ENCODE assay signal across 23 mouse cellular contexts in genomic region chr12:81166615-81167014, GRCm38 (mm10).
A peak's percentile ranks its signal among the peaks of the same experiment; 100 is the strongest.
DNase-seq lines count a peak whose midpoint lies in the region; ATAC-seq and TF ChIP-seq lines count a peak whose summit lies in the region.
"Had no signal": no experiment of that assay in that cellular context is flagged by ENCODE, and none has a peak within 500 bp of the region (broad histone marks: within the 10 kb centered on the region; RNA-seq: fewer than 3 reads in every experiment).

No protein-coding gene starts in this region.

- TF ChIP-seq POLR2A in kidney, adult 2 months (IDR thresholded peaks at IDR 0.05; ENCODE audit: low read depth, low read length): no peak

- H3K27ac ChIP-seq in hindbrain, embryonic 13.5 days: no peak overlapping the region
- no peak overlapping the region for H3K27ac ChIP-seq in hindbrain, embryonic 12.5 days
- 0 out of 2 replicates have a peak overlapping the region, but pooled peaks have one; percentile 44 for H3K27ac ChIP-seq in neural tube, embryonic 11.5 days (ENCODE audit: low read depth, low read length)
- H3K27ac ChIP-seq in neural tube, embryonic 12.5 days: no peak overlapping the region
- no peak overlapping the region for H3K27ac ChIP-seq in kidney, adult 2 months (ENCODE audit: insufficient read depth, low read depth, low read length)
- H3K27ac ChIP-seq: embryonic facial prominence, embryonic 15.5 days; forebrain, embryonic 12.5 days; lung, embryonic 15.5 days; midbrain, embryonic 13.5 days had no signal

- H3K27me3 ChIP-seq in hindbrain, embryonic 13.5 days: peaks cover 11% of the 10 kb centered on the region; the same call in 1 of the 2 replicates
- H3K27me3 ChIP-seq in hindbrain, embryonic 12.5 days: no peaks in the 10 kb centered on the region
- H3K27me3 ChIP-seq in neural tube, embryonic 11.5 days (ENCODE audit: control insufficient read depth, insufficient read depth, low read length): 0 out of 2 replicates have a peak, but pooled peaks cover 4% of the 10 kb centered on the region
- H3K27me3 ChIP-seq in neural tube, embryonic 12.5 days (replicated peaks): peaks cover 31% of the 10 kb centered on the region; the same call in 1 of the 2 replicates
- H3K27me3 ChIP-seq in kidney, adult 2 months (replicated peaks; ENCODE audit: control insufficient read depth, insufficient read depth, low read length): no peaks in the 10 kb centered on the region
- H3K27me3 ChIP-seq: embryonic facial prominence, embryonic 15.5 days; lung, embryonic 15.5 days; midbrain, embryonic 13.5 days had no signal

- no peak for TF ChIP-seq CTCF in kidney, adult 2 months (conservative IDR thresholded peaks at IDR 0.05; ENCODE audit: insufficient read depth, insufficient read length, low read depth, low read length)

- no peaks in the 10 kb centered on the region for H3K9me3 ChIP-seq in hindbrain, embryonic 13.5 days
- no peaks in the 10 kb centered on the region for H3K9me3 ChIP-seq in hindbrain, embryonic 12.5 days (replicated peaks)
- H3K9me3 ChIP-seq in neural tube, embryonic 11.5 days (ENCODE audit: control insufficient read depth, low read length): no peaks in the 10 kb centered on the region
- H3K9me3 ChIP-seq in neural tube, embryonic 12.5 days: no peaks in the 10 kb centered on the region
- H3K9me3 ChIP-seq: embryonic facial prominence, embryonic 15.5 days; forebrain, embryonic 12.5 days; lung, embryonic 15.5 days; midbrain, embryonic 13.5 days had no signal

- no peak for ATAC-seq in hindbrain, embryonic 13.5 days (ENCODE audit: low FRiP score)
- ATAC-seq in hindbrain, embryonic 12.5 days (ENCODE audit: low FRiP score): no peak
- no peak for ATAC-seq in neural tube, embryonic 11.5 days (ENCODE audit: insufficient read depth, low FRiP score, low TSS enrichment)
- 0 out of 2 replicates have a peak, but pooled peaks have one; percentile 34 for ATAC-seq in neural tube, embryonic 12.5 days (ENCODE audit: low FRiP score, low read depth)
- ATAC-seq in megakaryocyte progenitor cell, adult 5-6 weeks (replicated peaks; ENCODE audit: poor library complexity): no peak
- ATAC-seq: forebrain, postnatal 0 days; intestine, embryonic 16.5 days; midbrain, embryonic 13.5 days had no signal

- 67% methylated on average over 8 of the region's 8 CpGs for WGBS in hindbrain, embryonic 13.5 days
- WGBS in hindbrain, embryonic 12.5 days: 80% methylated on average over 8 of the region's 8 CpGs
- 43% methylated on average over 8 of the region's 8 CpGs for WGBS in neural tube, embryonic 11.5 days
- WGBS in neural tube, embryonic 12.5 days: 38% methylated on average over 8 of the region's 8 CpGs
- WGBS in kidney, adult 2 months: 30% methylated on average over 8 of the region's 8 CpGs

- H3K36me3 ChIP-seq in hindbrain, embryonic 13.5 days: no peaks in the 10 kb centered on the region
- H3K36me3 ChIP-seq in hindbrain, embryonic 12.5 days: 0 out of 2 replicates have a peak, but pooled peaks cover 2% of the 10 kb centered on the region
- H3K36me3 ChIP-seq in neural tube, embryonic 11.5 days (ENCODE audit: control insufficient read depth, insufficient read depth, low read length): no peaks in the 10 kb centered on the region
- H3K36me3 ChIP-seq in neural tube, embryonic 12.5 days: 0 out of 2 replicates have a peak, but pooled peaks cover 2% of the 10 kb centered on the region
- no peaks in the 10 kb centered on the region for H3K36me3 ChIP-seq in kidney, adult 2 months (ENCODE audit: control insufficient read depth, insufficient read depth, low read length)
- H3K36me3 ChIP-seq: embryonic facial prominence, embryonic 15.5 days; forebrain, embryonic 12.5 days; lung, embryonic 15.5 days; midbrain, embryonic 13.5 days had no signal

- H3K9ac ChIP-seq in hindbrain, embryonic 13.5 days: 0 out of 2 replicates have a peak overlapping the region, but pooled peaks have one; percentile 29
- H3K9ac ChIP-seq in hindbrain, embryonic 12.5 days: no peak overlapping the region
- H3K9ac ChIP-seq in neural tube, embryonic 11.5 days (ENCODE audit: low read length): peak overlapping the region; percentile 29
- H3K9ac ChIP-seq in neural tube, embryonic 12.5 days: no peak overlapping the region
- H3K9ac ChIP-seq: embryonic facial prominence, embryonic 15.5 days; lung, embryonic 15.5 days had no signal

- no peak overlapping the region for H3K4me3 ChIP-seq in hindbrain, embryonic 13.5 days
- H3K4me3 ChIP-seq in hindbrain, embryonic 12.5 days: no peak overlapping the region
- no peak overlapping the region for H3K4me3 ChIP-seq in neural tube, embryonic 11.5 days (ENCODE audit: low read depth, low read length)
- H3K4me3 ChIP-seq in neural tube, embryonic 12.5 days: no peak overlapping the region
- no peak overlapping the region for H3K4me3 ChIP-seq in kidney, adult 2 months (ENCODE audit: insufficient read depth, low read depth, low read length)
- H3K4me3 ChIP-seq: embryonic facial prominence, embryonic 15.5 days; forebrain, embryonic 12.5 days; lung, embryonic 15.5 days; midbrain, embryonic 13.5 days had no signal

- DNase-seq in neural tube, embryonic 11.5 days (ENCODE audit: low spot score): no peak
- DNase-seq in neural tube, embryonic 10.5 days (ENCODE audit: extremely low spot score, low spot score): no peak
- DNase-seq in kidney, adult 2 months: no peak
- DNase-seq: B cell, adult 2 months; cerebellum, adult 8-10 months; forebrain, postnatal 0 days; gastrocnemius, postnatal 14 days; heart, postnatal 14 days; kidney, adult 9 months; kidney, postnatal 14 days; layer of hippocampus, adult 9-11 months; spleen, adult 18-20 months; thymus, postnatal 25 days had no signal

- no peak overlapping the region for H3K4me2 ChIP-seq in hindbrain, embryonic 13.5 days
- H3K4me2 ChIP-seq in hindbrain, embryonic 12.5 days (replicated peaks): no peak overlapping the region
- H3K4me2 ChIP-seq in neural tube, embryonic 11.5 days (ENCODE audit: low read depth): peak overlapping the region; percentile 9; the same call in 1 of the 2 replicates
- H3K4me2 ChIP-seq in neural tube, embryonic 12.5 days (replicated peaks): 0 out of 2 replicates have a peak overlapping the region, but pooled peaks have one; percentile 33
- H3K4me2 ChIP-seq: embryonic facial prominence, embryonic 15.5 days; forebrain, embryonic 12.5 days; liver, embryonic 11.5 days; lung, embryonic 15.5 days; midbrain, embryonic 13.5 days had no signal

- peaks cover 18% of the 10 kb centered on the region for H3K4me1 ChIP-seq in hindbrain, embryonic 13.5 days (replicated peaks)
- H3K4me1 ChIP-seq in hindbrain, embryonic 12.5 days: peaks cover 14% of the 10 kb centered on the region
- H3K4me1 ChIP-seq in neural tube, embryonic 11.5 days (ENCODE audit: control insufficient read depth, insufficient read depth, low read length): peaks cover 23% of the 10 kb centered on the region
- H3K4me1 ChIP-seq in neural tube, embryonic 12.5 days: peaks cover 20% of the 10 kb centered on the region
- H3K4me1 ChIP-seq in kidney, adult 2 months (ENCODE audit: control insufficient read depth, insufficient read depth, low read length): no peaks in the 10 kb centered on the region
- H3K4me1 ChIP-seq: embryonic facial prominence, embryonic 15.5 days; lung, embryonic 15.5 days had no signal

Comparison
In these comparisons a context has a peak if more than half of its experiments do, and no peak if none do; other contexts are left out.
1. H3K9ac ChIP-seq: peak in hindbrain, embryonic 13.5 days (single experiment) and neural tube, embryonic 11.5 days (single experiment); none in hindbrain, embryonic 12.5 days (single experiment) and neural tube, embryonic 12.5 days (single experiment).
2. H3K4me2 ChIP-seq: peak in neural tube, embryonic 11.5 days (single experiment) and neural tube, embryonic 12.5 days (single experiment); none in hindbrain, embryonic 13.5 days (single experiment) and hindbrain, embryonic 12.5 days (single experiment).